17 mouse cellular contexts compared by ENCODE assay signal in the genomic region with DNA sequence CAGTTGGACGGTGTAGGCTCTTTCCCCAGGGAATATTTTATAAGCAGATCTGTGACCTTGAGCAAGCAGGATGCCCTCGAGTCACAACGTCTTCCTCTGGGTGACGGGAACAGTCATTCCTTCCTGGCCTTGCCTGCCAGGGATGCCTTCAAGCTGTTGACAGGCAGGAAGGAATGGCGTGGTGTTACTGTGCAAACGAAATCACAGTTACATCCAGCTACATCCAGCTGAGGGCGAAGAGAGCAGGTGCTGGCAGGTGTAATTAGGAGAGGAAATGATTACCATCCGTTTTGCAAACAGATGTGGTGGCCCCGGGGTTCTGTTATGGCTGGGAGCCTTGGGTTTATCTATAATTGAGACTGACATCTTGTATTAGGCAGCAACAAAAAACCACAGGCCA.
"Had no signal": no experiment of that assay in that cellular context is flagged by ENCODE, and none has a peak within 500 bp of the region (broad histone marks: within the 10 kb centered on the region; RNA-seq: fewer than 3 reads in every experiment).

No protein-coding gene starts in this region.

- DNase-seq: kidney, adult 11 months; kidney, adult 9 months; kidney, postnatal 36 days; layer of hippocampus, adult 9-11 months; layer of hippocampus, postnatal 36 days; lung, embryonic 14.5 days; lung, postnatal 14 days; right cerebral cortex, adult 18-20 months; right cerebral cortex, postnatal 25 days; thymus, adult 18-20 months; thymus, postnatal 14 days had no signal

- H3K4me2 ChIP-seq: limb, embryonic 15.5 days; liver, embryonic 12.5 days; lung, embryonic 14.5 days; midbrain, embryonic 11.5 days; neural tube, embryonic 12.5 days had no signal

- H3K27ac ChIP-seq: kidney, postnatal 0 days; limb, embryonic 15.5 days; liver, embryonic 12.5 days; neural tube, embryonic 12.5 days had no signal

- ATAC-seq: liver, embryonic 12.5 days had no signal

- H3K9ac ChIP-seq: limb, embryonic 15.5 days; liver, embryonic 12.5 days; lung, embryonic 14.5 days; neural tube, embryonic 12.5 days had no signal

- H3K36me3 ChIP-seq: limb, embryonic 15.5 days; liver, embryonic 12.5 days; neural tube, embryonic 12.5 days had no signal

- H3K9me3 ChIP-seq: neural tube, embryonic 12.5 days had no signal

- H3K4me3 ChIP-seq: limb, embryonic 15.5 days; liver, embryonic 12.5 days; myocyte; neural tube, embryonic 12.5 days had no signal

- H3K4me1 ChIP-seq: limb, embryonic 15.5 days; liver, embryonic 12.5 days; neural tube, embryonic 12.5 days had no signal

- H3K27me3 ChIP-seq: limb, embryonic 15.5 days; liver, embryonic 12.5 days; neural tube, embryonic 12.5 days had no signal
